Mouse (Mus musculus) heart, postnatal 0 days (tissue): Measurements from ENCODE around the gene Ppp1r14c.

ENCODE experiments used
- CTCF ChIP-seq: IDR thresholded peaks from 2 replicates; pipeline ENCODE4 v1.5.1; 2016; ENCODE audit warnings: antibody characterized with exemption, control low read depth, low read depth
- EP300 ChIP-seq: IDR thresholded peaks from 2 replicates; pipeline ENCODE4 v1.6.1; 2016; ENCODE audit warnings: antibody characterized with exemption, low read depth

DNA sequence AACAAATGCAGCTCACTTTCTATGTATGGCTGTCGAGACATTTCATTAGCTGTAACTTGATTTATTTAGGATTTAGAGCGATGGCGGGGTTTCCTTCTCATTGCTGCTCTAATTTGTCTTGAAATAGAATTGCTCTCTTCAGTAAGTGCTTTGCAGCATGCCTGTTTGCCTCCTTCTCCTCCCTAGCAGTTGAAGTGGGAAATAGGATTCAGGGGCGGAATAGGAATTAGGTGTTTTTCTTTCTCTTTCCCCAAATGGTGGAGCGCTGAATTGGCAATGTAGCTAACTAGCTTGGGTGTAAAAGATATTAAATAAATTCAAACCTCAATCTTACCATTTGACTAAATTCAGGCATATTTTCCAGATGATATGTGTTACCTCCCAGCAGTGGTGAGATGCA, 32.2 kb downstream of the Ppp1r14c start:
- TF ChIP-seq CTCF (no peak), EP300 (no peak)
